Mouse (Mus musculus): ENCODE data around the gene Icam2. TPM values are rescaled to one million over a fixed set of nuclear protein-coding genes. Genes with fewer than 3 reads are reported as not detected.

Icam2 gene
- polyA plus RNA-seq, 1 experiment from 2014 or later, result 18.6 TPM

Other genes with a start within 250 kb of the Icam2 start
- gene Gm10840, start 227.2 kb downstream of the Icam2 start, polyA plus RNA-seq (2014; fragmentation: Nextera tagmentation; extraction: Ambion mirVana), result not detected in 2 replicates
- gene Limd2, start 227.2 kb downstream of the Icam2 start, polyA plus RNA-seq (2014; fragmentation: Nextera tagmentation; extraction: Ambion mirVana), result 140 and 158 TPM in 2 replicates
- gene Strada, start 185.9 kb downstream of the Icam2 start, polyA plus RNA-seq (2014; fragmentation: Nextera tagmentation; extraction: Ambion mirVana), result 27.4 and 30.1 TPM in 2 replicates
- 76.6 and 94.5 TPM in 2 replicates for gene Ccdc47, start 171.7 kb downstream of the Icam2 start, polyA plus RNA-seq (2014; fragmentation: Nextera tagmentation; extraction: Ambion mirVana)
- gene Ddx42, start 171.1 kb downstream of the Icam2 start, polyA plus RNA-seq (2014; fragmentation: Nextera tagmentation; extraction: Ambion mirVana), result 78.0 and 82.2 TPM in 2 replicates
- gene Ftsj3, start 132.0 kb downstream of the Icam2 start, polyA plus RNA-seq (2014; fragmentation: Nextera tagmentation; extraction: Ambion mirVana), result 31.4 and 31.9 TPM in 2 replicates
- gene Psmc5, start 131.9 kb downstream of the Icam2 start, polyA plus RNA-seq (2014; fragmentation: Nextera tagmentation; extraction: Ambion mirVana), result 282 and 287 TPM in 2 replicates
- 12.8 and 16.8 TPM in 2 replicates for gene Smarcd2, start 115.1 kb downstream of the Icam2 start, polyA plus RNA-seq (2014; fragmentation: Nextera tagmentation; extraction: Ambion mirVana)
- gene Tcam1, start 111.4 kb downstream of the Icam2 start, polyA plus RNA-seq (2014; fragmentation: Nextera tagmentation; extraction: Ambion mirVana), result 0.08 and 0.43 TPM in 2 replicates
- not detected in 2 replicates for gene Gh, start 86.2 kb downstream of the Icam2 start, polyA plus RNA-seq (2014; fragmentation: Nextera tagmentation; extraction: Ambion mirVana)
- gene Cd79b, start 73.3 kb downstream of the Icam2 start, polyA plus RNA-seq (2014; fragmentation: Nextera tagmentation; extraction: Ambion mirVana), result 0.86 and 0.92 TPM in 2 replicates
- not detected in 2 replicates for gene Scn4a, start 34.8 kb downstream of the Icam2 start, polyA plus RNA-seq (2014; fragmentation: Nextera tagmentation; extraction: Ambion mirVana)
- not detected in 2 replicates for gene Prr29, start 22.6 kb downstream of the Icam2 start, polyA plus RNA-seq (2014; fragmentation: Nextera tagmentation; extraction: Ambion mirVana)
- 5.0 and 7.2 TPM in 2 replicates for gene Ern1, start 99.8 kb upstream of the Icam2 start, polyA plus RNA-seq (2014; fragmentation: Nextera tagmentation; extraction: Ambion mirVana)
- 40.1 and 41.4 TPM in 2 replicates for gene Tex2, start 225.3 kb upstream of the Icam2 start, polyA plus RNA-seq (2014; fragmentation: Nextera tagmentation; extraction: Ambion mirVana)